Mouse (Mus musculus): ENCODE results near the gene Ppp5c.

Gene Ppp5c

DNA sequence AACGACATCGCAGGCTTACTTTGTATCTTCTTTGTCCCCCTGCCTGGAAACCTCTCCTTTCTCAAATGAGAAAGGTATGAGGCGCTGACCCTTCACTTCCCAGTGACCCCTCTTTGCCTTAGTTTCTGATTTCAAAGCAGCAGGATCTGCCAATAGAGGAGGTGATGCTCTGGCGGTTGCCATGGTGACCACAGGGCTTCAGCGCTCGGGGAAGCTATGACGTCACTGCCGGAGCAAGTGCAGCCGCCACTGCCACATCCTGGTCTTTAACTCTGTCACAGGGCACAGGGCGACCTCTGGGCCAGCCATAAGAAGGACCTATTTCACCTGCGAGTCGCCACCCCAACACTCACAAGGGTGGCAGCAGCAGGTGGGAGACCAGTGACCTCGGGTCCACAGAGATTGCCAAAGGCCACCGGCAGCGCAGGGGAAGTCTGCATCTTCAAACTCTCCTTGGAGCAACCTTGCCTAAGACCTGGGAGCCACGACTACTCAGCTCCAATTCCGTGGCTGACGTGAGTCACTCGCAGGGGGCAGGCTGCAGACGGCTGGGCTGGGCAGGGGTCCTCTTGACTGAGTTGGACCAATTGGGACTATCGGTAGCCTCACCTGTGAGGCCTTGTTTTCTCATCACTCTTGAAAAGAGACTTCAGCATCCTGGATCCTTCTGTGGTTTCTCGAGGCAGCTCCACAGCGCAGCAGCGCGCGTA is 44.7 kb downstream of the Ppp5c start, which contains the start of gene Gm42372:
Gene Gm42372 (plus strand): TSS at position 228 of the 710 bp plus-strand sequence.
- peak; percentile 56 to 60 for DNase-seq (ENCODE audit: low spot score in 2 of 2)

DNA sequence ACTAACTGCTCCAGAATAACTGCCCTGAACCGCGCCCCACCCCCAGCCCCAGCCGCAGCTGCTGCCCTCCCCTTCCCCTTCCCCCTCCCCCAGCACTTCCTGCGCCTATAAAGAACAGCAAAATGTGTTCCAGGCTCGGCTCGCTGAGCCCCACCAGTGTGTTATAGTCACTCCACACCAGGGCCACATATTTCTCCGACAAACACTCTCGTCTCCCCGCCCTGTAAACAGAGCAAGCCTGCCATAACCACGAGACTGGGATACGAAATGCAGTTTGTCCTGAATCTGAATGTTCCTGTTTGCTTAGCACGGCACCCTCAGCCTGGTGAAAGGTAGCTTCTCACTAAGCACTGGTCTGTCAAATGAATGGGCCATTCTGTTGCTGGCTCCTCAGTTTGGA is 47.4 kb downstream of the Ppp5c start:
- DNase-seq (ENCODE audit: low spot score in 2 of 2), result peak; percentile 50 to 53

DNA sequence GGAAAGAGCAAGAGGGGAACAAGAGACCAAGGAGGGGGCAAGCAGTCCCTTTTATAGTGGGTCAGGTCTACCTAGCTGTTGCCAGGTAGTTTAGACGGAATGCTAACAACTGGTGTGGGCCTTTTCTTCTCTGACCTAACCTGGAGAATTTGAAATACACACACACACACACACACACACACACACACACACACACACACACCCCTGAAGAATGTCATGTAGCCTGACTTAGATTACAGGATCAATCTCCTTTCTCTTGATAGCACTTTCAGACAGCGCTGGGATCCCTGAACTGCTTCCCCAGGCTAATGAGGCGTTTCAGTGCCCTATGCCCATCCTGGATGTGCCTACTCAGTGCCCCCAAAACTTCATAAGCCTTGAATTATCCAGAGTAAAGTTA is 49.1 kb downstream of the Ppp5c start:
- no peak for DNase-seq (ENCODE audit: low spot score in 2 of 2)

DNA sequence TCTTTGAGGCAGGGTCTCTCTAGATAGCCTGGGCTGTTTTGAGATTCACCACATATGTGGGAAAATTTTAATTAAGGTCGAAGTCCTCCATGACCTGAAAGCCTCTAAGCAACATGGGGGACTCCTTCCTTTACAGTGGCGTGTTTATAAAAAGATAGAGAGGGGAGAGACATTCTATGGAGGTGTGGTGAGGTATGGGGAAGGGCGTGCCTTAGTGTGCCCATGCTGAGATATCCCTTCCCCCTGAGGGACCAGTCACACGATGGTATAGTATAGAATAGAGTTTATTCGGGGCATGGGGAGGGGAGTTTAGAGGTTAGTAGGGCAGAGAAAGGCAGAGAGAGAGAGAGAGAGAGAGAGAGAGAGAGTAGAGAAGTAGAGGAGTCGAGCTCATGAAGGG is 49.6 kb downstream of the Ppp5c start:
- peak in 1 of 2 experiments; percentile 18 for DNase-seq (ENCODE audit: low spot score in 2 of 2)

DNA sequence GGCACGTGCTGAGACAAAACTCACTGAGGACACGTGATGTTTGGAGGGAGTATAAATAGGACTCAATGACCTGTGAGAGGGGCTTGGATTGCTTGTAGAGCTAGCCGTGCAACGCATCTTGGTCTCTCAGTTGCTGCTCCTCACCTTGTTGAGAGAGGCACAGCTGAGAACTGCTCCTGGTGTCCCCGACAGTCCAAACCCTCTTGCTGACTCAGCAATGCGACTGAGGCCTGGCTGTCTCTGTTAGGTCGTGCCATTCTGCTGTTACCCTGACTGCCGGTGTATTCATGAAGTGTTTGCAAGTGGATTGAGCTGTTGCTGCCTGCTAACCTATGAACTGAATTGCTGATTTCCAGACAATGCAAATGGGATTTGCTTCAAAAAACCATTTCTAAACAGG is 51.4 kb downstream of the Ppp5c start:
- no peak for DNase-seq (ENCODE audit: low spot score in 2 of 2)

DNA sequence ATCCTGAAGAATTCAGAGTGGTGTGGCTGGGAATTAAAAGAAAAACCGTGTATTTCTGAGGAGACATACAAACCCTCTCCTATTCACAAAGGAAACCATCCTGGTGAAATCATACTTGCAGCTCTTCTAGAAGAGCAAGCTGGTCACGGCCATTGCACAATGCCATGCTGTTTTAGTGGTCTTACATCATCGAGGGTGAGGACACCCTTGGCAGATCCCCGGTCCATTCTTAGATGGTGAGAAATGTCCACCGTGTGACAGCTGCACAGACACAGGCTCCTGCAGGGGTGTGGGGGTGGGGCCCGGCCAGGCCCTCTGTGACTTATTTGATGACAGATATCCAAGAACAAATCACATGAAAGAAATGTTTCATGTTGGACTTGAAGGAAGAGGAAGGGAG is 53.7 kb downstream of the Ppp5c start:
- DNase-seq (ENCODE audit: low spot score in 2 of 2), result no peak

DNA sequence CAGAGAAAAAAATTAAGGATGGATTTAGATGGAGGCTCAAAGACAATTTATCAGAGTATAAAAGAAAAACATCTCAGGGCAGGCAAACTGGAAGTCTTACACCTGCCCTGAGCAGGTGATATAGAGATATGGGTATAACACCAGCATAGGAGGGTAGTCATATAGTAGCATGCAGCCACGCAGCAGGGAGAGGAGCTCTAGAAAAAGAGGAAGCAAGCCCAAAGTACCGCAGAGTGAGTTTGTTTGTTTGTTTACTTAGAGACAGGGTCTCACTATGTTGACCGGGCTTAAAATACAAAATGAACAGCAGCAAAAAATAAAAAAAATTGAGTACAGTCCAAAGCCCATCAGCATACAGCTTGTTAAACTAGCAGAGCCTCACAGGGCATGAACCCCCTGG is 56.6 kb downstream of the Ppp5c start:
- DNase-seq (ENCODE audit: low spot score in 2 of 2), result no peak

DNA sequence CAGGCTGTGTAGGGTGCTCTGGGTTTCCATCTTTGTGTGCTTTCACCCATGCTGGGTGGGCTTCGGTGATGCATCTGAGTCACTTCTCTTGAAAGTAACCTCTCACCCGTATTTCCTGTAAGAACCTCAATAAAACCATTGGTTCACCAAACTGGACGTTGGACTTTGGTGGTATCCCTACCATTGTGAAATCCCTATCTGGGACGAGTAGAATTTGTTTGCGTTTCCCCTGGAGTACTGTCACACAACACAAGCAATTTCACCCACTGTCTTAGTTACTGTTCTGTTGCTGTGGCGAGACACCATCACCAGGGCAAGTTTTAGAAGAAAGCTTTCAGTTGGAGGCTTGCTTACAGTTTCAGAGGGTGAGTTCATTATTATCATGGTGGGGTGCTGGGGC is 59.3 kb downstream of the Ppp5c start:
- no peak for DNase-seq (ENCODE audit: low spot score in 2 of 2)

DNA sequence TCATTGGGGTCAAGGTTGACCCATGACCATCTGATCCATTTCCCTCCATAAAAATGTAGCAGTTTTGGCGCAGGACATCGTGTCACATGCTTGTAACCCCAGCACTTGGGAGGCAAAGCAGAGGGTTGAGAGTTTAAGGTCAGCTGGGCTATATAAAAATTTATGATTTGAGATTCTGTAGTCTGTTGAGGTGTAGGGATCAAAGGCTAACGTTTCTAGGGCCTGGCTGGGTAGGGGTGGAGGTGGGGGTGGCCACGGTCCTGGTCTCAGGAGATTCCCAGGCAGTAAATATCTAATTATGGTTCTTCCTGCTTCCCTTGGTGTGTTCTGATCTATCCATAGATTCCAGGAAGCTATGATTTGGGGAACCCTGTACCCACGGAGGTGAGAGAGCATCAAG is 66.0 kb downstream of the Ppp5c start:
- no peak for DNase-seq (ENCODE audit: low spot score in 2 of 2)

DNA sequence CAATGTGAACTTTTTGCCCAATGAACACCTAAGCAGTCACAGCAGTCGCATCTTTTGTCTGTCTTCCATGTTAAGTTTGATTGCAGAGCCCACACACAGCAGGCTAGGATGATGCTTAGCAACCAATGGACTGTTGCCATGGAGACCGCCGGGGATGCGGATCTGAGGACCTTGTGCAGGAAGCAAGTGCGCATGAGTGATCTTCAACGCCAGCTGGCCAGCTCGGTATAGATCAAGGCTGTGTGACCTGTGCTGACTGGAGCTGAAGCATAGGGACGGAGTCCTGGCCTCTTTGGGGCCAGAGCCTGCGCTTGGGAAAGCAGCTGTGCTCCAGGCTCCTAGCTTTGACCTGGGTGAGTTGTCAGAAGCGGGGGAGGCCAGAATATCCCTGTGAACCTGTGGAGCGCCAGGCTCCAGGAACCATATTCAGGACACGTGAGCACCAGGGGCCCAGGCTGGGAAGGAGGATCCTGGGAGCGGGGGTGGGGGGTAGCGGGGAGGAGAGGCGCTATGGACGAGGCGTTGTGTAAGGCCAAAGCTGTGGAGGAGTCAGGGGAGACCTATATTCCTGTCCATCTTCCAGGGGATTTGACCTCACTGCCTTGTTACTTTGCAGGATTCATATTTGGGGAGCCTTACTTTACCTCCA is 68.1 kb downstream of the Ppp5c start, which contains the start of gene Pnmal1:
Gene Pnmal1 (plus strand): TSS at position 141 of the 649 bp plus-strand sequence.
- no peak for DNase-seq (ENCODE audit: low spot score in 2 of 2)

DNA sequence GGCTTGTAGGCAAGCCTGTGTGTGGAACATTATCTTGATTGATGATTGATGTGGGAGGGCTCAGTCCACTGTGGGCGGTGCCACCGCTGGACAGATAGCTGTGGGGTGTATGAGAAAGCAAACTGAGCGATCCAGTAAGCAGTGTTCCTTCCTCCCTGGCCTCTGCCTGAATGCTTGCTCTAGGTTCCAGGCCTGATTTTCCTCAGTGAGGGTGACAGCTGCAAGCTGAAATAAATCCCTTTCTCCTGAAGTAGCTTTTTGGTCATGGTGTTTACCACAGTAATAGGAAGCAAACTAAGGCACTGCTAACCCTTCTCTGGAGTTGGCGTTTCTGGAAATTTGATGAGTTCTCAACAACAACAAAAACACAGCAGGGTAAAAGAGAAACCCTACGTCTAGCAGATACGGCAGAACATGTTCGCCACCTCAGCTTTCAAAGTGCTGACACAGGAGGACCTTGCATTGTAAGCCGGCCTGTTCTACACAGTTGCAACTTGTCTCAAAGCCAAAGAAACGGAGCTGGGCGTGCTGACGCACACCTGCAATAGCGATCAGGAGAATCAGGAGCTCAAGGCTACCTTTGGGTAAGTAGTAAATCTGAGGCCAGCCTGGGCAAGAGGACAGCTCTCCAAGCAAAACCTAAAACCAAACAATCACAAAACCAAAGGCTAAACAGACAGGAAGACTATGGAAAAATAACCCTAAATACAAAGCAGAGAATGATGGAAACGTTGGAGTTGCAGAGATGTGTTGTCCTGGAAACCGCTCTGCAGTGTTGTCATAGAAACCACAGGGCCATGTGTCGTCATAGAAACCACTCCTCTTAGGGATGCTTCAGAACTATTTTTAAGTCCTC is 71.1 kb downstream of the Ppp5c start:
- no peak for DNase-seq (ENCODE audit: low spot score in 2 of 2)

DNA sequence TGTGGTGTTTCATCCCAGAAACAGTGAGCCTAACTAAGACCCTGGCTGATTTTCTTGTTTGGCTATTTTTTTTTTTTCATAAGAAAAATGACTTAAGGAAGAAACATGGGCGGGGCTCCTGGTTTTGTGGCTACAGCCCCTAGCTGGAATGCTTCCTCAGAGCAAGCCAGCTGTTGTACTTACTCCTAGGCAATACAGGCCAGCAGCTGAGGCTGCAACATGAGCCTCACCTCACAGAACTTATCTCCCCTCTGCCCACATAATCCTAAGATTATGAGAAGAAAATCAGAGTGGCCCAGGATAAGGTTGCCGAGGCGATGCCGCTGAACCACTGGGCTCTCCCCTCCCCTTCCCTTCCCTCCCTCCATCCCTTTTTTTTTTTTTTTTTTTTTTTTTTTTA is 72.0 kb downstream of the Ppp5c start:
- DNase-seq (ENCODE audit: low spot score in 2 of 2), result no peak
